Mouse (Mus musculus) embryonic facial prominence, embryonic 10.5 days (tissue): ENCODE measurements around the gene Abca13. TPM values are rescaled to one million over a fixed set of nuclear protein-coding genes. Genes with fewer than 3 reads are reported as not detected.
"Not testable (repeated sequence)": the region's sequence is repeated elsewhere in the genome, so short reads cannot be mapped to it uniquely, and the experiment has no call there.

Source experiments
- DNase-seq: peaks from one replicate; pipeline ENCODE4 v3.0.0-alpha.2; 2017; ENCODE audit warnings: low spot score
- H3K27ac ChIP-seq: fragments of 300-500 bp; sonication (generic); replicated peaks from 2 replicates; pipeline ENCODE4 v1.5.1; 2016; ENCODE audit warnings: mild to moderate bottlenecking
- H3K27me3 ChIP-seq: fragments of 300-500 bp; sonication (generic); replicated peaks from 2 replicates; pipeline ENCODE4 v1.6.1; 2016; ENCODE audit warnings: low read depth, mild to moderate bottlenecking; ENCODE audit not compliant: poor library complexity, severe bottlenecking
- H3K36me3 ChIP-seq: fragments of 300-500 bp; sonication (generic); replicated peaks from 2 replicates; pipeline ENCODE4 v1.6.1; 2016; ENCODE audit warnings: mild to moderate bottlenecking, moderate library complexity
- H3K4me1 ChIP-seq: fragments of 300-500 bp; sonication (generic); 2 replicates; pipeline ENCODE4 v1.6.1; 2016
- H3K4me3 ChIP-seq: fragments of 300-500 bp; sonication (generic); 2 replicates; pipeline ENCODE4 v1.5.1; 2016; ENCODE audit warnings: mild to moderate bottlenecking, moderate library complexity
- H3K9me3 ChIP-seq: fragments of 300-500 bp; sonication (generic); 2 replicates; pipeline ENCODE4 v1.6.1; 2016; ENCODE audit warnings: mild to moderate bottlenecking
- WGBS: fragments of 180-500 bp; shearing (Covaris S2); methylation state at CpG from one replicate; pipeline ENCODE4 v1.1.7; 2016; 5-methylcytosine and 5-hydroxymethylcytosine counted together
- polyA plus RNA-seq: library from polyadenylated mRNA; unstranded; fragments of >200 nt; fragmentation: Nextera tagmentation; extraction: Ambion mirVana; gene quantifications from 2 replicates; pipeline ENCODE4 v1.2.1, GENCODE M21; 2016

Abca13 gene
- polyA plus RNA-seq, 1 experiment from 2014 or later, result 0.04 TPM

DNA sequence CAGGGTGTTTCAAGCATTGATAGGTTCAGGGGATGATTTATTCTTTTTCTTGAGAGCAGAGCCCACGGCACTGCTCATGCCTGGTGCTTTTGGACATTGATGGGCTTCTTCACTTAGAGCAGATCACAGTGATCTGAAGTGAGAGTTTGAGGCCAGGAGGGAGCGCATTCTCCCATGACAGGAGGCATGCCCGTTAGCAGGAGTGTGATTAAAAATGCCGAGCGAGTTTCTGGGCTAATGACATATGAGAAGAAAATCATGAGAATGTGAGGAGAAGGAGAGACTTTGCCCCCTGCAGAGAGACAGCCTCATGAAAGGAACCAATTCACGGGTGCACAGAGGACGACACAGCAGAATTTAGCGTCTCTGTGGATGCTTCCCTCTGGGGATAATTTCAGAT, 19.0 kb downstream of the Abca13 start:
- Histone ChIP-seq H3K27ac (no peak overlapping the region), H3K4me1 (no peaks in the 10 kb centered on the region), H3K36me3 (no peaks in the 10 kb centered on the region), H3K9me3 (no peaks in the 10 kb centered on the region), H3K4me3 (no peak overlapping the region), H3K27me3 (no peaks in the 10 kb centered on the region)
- no peak for DNase-seq
- WGBS, result 49% methylated on average over 8 of the region's 8 CpGs

DNA sequence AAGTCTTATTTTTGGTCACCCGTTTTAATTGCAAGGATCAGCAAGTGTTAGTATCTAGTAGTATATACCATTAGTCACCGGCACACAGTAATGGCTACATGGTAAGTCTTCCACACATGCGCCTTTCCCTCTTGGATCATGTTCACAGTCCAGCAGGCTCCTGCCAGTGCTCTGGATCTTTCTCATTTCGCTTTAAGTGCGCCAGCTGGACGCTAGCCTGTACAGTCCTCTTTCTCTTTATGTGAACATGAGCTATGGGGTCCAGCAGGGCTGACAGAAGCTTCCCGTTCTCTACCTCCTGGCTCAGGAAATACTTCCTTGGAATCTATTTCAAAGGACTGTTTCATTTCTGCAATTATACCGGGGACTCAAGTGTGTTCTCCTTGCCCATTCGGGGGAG, 21.8 kb downstream of the Abca13 start:
- no peak overlapping the region for H3K4me3 ChIP-seq
- no peak for DNase-seq

DNA sequence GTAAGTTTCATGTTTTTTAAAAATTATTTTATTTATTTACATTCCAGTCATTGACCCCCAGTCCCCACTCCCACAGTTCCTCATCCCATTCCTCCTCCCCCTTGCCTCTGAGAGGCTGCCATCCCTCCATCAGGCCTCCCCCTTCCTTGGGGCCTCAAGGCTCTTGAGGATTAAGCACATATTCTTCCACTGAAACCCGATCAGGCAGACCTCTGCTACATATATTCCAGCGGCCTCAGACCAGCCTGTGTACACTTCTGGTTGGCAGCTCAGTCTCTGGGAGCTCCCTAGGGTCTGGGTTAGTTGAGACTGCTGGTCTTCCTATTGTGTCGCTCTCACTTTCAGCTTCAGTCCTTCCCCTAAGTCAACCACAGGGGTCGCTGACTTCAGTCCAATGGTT, 24.5 kb downstream of the Abca13 start:
- Histone ChIP-seq H3K9me3 (no peaks in the 10 kb centered on the region), H3K27me3 (no peaks in the 10 kb centered on the region), H3K27ac (no peak overlapping the region), H3K4me1 (peaks cover 7% of the 10 kb centered on the region), H3K36me3 (no peaks in the 10 kb centered on the region), H3K4me3 (no peak overlapping the region)
- WGBS, result 26% methylated on average over 4 of the region's 4 CpGs
- peak; percentile 38 for DNase-seq

More for the DNA sequence above, 21.8 kb downstream of the Abca13 start:
- peaks cover 7% of the 10 kb centered on the region for H3K4me1 ChIP-seq
- H3K36me3 ChIP-seq, result no peaks in the 10 kb centered on the region
- H3K27ac ChIP-seq, result no peak overlapping the region
- no peaks in the 10 kb centered on the region for H3K9me3 ChIP-seq
- WGBS, result 90% methylated on average over 9 of the region's 9 CpGs
- no peaks in the 10 kb centered on the region for H3K27me3 ChIP-seq

DNA sequence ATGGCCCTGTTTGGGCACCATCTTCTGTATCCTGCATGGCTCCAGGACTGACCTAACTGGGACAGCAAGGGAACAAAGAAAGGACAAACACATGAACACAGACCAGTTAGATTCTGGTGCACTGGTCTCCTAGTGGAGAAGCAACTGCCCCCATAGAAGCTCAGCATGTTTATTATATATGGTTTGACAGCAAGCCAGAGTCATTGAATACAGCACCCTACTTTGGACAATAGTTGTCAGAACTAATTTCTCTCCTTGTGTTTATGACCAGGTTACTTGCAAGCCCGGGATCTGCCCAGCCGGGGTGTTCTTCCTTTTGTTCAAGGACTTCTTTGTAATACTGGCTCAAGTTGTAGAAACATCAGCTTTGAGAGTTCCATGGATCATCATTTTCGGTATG, 28.8 kb downstream of the Abca13 start:
- no peak overlapping the region for H3K27ac ChIP-seq
- WGBS, result 83% methylated on average over 3 of the region's 3 CpGs
- H3K4me3 ChIP-seq, result no peak overlapping the region
- no peaks in the 10 kb centered on the region for H3K36me3 ChIP-seq
- no peaks in the 10 kb centered on the region for H3K27me3 ChIP-seq
- H3K4me1 ChIP-seq, result peaks cover 7% of the 10 kb centered on the region
- no peaks in the 10 kb centered on the region for H3K9me3 ChIP-seq
- no peak for DNase-seq

DNA sequence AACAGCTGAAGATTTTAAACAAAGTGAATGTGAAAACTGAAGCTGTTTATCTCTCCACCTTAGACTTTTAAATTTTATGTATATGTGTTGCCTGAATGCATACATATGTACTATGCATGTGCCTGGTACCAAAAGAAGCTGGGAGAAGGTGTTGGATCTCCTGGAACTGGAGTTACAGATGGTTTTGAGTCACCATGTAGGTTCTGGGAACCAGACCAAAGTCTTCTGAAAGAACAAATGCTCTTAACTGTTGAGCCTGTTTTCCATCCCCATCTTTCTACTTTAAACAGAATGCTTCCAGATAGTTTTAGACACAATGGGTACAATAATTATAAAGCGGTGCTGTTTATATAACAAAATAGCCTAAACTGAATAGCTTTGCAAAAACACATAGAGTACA, 29.9 kb downstream of the Abca13 start:
- Histone ChIP-seq H3K4me1 (peaks cover under 1% of the 10 kb centered on the region; the same call in 1 of the 2 replicates), H3K27ac (no peak overlapping the region), H3K4me3 (no peak overlapping the region), H3K27me3 (no peaks in the 10 kb centered on the region), H3K36me3 (no peaks in the 10 kb centered on the region), H3K9me3 (no peaks in the 10 kb centered on the region)
- no peak for DNase-seq
- 96% methylated on average over 1 of the region's 1 CpGs for whole genome bisulfite sequencing

DNA sequence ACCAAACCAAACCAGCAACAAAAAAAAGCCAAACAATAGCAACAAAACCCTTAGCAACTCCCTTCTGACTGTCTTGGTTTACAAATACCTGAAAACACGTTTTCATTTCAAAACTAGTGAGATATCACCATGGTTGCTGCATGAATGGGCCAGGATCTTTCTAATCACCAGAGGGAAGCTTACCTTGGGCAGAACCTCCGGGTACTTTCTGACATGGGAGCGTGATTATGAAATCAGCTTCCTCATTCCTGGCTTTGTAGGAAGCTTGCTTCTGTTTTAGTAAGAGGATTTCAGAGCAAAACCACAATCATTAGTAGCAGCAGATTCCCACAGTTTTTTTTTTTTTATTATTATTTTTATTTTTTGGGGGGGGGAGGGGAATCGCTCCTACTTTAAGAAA, 34.7 kb downstream of the Abca13 start:
- H3K4me1 ChIP-seq, result no peaks in the 10 kb centered on the region
- 84% methylated on average over 4 of the region's 4 CpGs for WGBS
- no peak overlapping the region for H3K27ac ChIP-seq
- H3K9me3 ChIP-seq, result no peaks in the 10 kb centered on the region
- no peaks in the 10 kb centered on the region for H3K27me3 ChIP-seq
- H3K36me3 ChIP-seq, result no peaks in the 10 kb centered on the region
- no peak overlapping the region for H3K4me3 ChIP-seq
- DNase-seq, result no peak

DNA sequence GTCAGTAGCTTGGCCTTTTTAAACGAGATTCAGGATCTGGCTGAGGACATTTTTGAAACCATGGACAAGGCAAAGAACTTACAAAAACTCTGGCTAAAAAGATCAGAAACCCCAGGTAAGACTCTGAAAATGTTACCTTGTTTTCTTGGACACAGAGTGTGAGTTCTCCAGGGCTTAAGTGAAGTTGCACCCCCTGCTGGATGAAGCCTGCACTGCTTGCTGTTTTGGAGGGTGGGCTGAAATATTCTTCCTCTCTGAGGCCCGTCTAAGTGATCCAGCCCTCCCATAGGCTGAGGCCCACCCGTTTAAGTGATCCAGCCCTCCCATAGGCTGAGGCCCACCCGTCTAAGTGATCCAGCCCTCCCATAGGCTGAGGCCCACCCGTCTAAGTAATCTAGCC, 57.9 kb downstream of the Abca13 start:
- not testable (repeated sequence) for H3K36me3 ChIP-seq, DNase-seq, H3K27ac ChIP-seq, H3K4me1 ChIP-seq, H3K4me3 ChIP-seq, H3K9me3 ChIP-seq, H3K27me3 ChIP-seq
- WGBS, result 82% methylated on average over 5 of the region's 5 CpGs

DNA sequence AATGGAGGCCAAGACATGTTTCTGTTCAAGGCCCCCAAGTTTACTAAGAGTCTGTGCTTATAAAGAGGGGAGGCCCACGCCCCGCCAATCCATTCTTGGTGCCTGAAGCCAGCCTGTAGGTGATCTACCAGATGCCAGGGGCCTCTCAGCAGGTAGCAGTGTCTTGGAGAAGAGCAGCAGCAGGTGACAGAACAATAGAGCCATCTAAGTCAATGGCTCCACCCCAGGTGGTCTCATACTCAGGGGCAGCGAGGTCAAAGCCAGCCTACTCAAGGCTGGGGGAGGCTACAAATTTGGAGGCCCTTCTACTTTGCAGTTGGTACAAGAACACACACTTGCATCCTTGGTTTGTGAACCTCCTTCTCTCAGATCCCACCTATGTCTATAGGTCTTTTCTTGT, 71.3 kb downstream of the Abca13 start:
- H3K36me3 ChIP-seq, H3K9me3 ChIP-seq, H3K4me3 ChIP-seq, H3K4me1 ChIP-seq, H3K27me3 ChIP-seq, DNase-seq, H3K27ac ChIP-seq: not testable (repeated sequence)
- WGBS, result 61% methylated on average over 3 of the region's 3 CpGs

DNA sequence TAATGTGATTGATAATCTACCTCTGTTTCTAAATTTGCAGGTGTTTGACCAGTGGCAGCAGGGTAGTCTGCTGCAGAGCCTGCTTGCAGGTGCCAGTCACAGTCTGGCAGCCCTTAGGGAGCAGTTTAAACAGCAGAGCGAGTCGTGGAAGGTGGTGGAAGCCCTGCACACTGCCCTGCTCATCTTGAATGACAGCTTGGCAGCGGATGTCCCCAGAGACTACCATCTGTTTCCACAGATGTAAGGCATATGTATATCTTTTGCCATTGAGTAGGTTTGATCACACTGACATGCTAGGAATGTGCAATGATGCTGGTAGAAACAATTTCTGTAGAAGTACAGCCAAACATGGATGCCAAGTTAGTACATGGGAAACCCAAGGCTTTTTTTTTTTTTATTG, 77.3 kb downstream of the Abca13 start:
- no peak for DNase-seq
- 79% methylated on average over 3 of the region's 3 CpGs for WGBS

DNA sequence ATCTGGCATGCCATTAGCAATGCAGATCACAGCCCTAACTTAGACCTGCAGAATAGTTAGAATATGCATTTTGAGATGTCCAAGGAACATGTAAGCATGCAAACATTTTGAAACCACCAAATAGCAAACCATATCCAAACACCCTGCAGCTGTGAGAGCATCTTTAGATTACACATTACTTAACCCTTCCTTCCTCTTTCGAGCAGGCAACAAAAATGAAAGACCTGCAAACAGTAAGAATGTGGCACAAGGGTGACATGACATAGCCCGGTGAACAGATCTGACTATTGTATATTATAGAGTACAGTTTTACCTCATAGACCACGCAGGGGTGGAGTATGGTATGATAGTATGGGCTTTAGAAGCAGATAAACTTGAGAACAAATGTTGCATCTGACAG, 93.5 kb downstream of the Abca13 start:
- H3K36me3 ChIP-seq, result no peaks in the 10 kb centered on the region
- H3K27ac ChIP-seq, result no peak overlapping the region
- H3K27me3 ChIP-seq, result no peaks in the 10 kb centered on the region
- WGBS, result 85% methylated on average over 3 of the region's 3 CpGs
- DNase-seq, result no peak
- H3K9me3 ChIP-seq, result no peaks in the 10 kb centered on the region
- H3K4me1 ChIP-seq, result no peaks in the 10 kb centered on the region
- H3K4me3 ChIP-seq, result no peak overlapping the region

More for the DNA sequence above, 77.3 kb downstream of the Abca13 start:
- Histone ChIP-seq H3K4me1 (no peaks in the 10 kb centered on the region), H3K4me3 (no peak overlapping the region), H3K9me3 (no peaks in the 10 kb centered on the region), H3K27me3 (no peaks in the 10 kb centered on the region), H3K27ac (no peak overlapping the region), H3K36me3 (no peaks in the 10 kb centered on the region)

DNA sequence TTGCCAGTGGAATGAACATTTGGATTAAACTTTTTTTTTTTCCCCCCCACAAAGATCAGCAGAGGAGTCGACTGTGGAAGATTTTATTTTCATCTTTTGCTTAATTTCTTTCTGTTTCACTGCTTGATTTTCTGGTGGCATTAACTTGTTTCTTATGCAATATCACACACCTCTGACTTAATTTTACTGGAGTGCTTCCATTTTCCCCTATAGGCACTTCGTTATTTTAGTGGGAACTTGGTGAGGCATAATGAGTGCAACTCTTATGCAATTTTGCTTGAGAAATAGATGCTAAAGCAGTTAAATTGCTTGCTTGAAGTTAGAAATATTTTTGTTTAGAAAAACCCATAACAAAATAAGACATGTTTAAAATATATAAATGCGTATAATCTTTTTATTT, 94.0 kb downstream of the Abca13 start:
- Histone ChIP-seq H3K9me3 (no peaks in the 10 kb centered on the region), H3K4me3 (no peak overlapping the region), H3K4me1 (no peaks in the 10 kb centered on the region), H3K27me3 (no peaks in the 10 kb centered on the region), H3K36me3 (no peaks in the 10 kb centered on the region), H3K27ac (no peak overlapping the region)
- 85% methylated on average over 3 of the region's 3 CpGs for WGBS
- no peak for DNase-seq

DNA sequence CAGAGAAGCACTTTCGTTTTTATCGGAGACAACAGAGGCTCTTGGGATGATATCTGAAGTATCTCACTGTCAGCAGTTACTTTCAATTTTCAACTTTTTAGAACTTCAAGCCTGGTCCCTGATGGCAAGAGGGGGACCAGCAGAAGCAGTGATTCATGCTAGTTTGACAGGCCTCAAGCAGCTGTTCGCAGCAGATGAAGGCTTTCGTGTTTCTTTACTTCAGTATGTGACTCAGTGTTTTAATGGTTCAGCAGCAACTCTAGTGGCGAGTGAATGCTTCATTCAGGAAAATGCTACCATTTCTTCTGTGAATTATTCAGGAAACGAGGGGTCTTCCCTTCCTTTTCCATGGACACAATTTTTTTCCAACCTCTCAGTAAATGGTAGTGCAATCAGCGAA, 99.4 kb downstream of the Abca13 start:
- Histone ChIP-seq H3K4me1 (no peaks in the 10 kb centered on the region), H3K36me3 (no peaks in the 10 kb centered on the region), H3K27me3 (no peaks in the 10 kb centered on the region), H3K27ac (no peak overlapping the region), H3K4me3 (no peak overlapping the region), H3K9me3 (no peaks in the 10 kb centered on the region)
- WGBS, result 86% methylated on average over 7 of the region's 7 CpGs
- no peak for DNase-seq

DNA sequence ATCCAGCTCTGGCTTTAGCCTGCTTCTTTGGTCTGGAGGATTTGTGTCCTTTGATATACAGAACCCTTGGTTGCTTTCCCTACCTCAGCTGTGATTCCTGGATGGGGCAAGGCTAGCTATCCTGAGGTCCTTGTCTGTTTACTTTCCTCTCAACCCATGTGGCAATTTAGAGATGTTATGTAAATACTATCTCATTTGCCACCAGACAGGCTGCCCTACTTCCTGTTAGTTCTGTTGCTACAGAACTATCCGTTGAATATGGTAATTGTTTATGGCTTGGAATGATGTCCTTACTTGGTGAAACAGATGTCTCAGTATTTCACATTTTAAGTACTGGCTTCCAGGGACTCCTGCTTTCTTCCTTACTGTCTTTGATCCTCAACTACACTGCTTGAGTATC, 107.9 kb downstream of the Abca13 start:
- H3K9me3 ChIP-seq, result no peaks in the 10 kb centered on the region
- H3K4me1 ChIP-seq, result no peaks in the 10 kb centered on the region
- no peaks in the 10 kb centered on the region for H3K36me3 ChIP-seq
- DNase-seq, result no peak
- H3K27me3 ChIP-seq, result no peaks in the 10 kb centered on the region
- H3K4me3 ChIP-seq, result no peak overlapping the region
- 67% methylated on average over 1 of the region's 1 CpGs for WGBS
- H3K27ac ChIP-seq, result no peak overlapping the region

DNA sequence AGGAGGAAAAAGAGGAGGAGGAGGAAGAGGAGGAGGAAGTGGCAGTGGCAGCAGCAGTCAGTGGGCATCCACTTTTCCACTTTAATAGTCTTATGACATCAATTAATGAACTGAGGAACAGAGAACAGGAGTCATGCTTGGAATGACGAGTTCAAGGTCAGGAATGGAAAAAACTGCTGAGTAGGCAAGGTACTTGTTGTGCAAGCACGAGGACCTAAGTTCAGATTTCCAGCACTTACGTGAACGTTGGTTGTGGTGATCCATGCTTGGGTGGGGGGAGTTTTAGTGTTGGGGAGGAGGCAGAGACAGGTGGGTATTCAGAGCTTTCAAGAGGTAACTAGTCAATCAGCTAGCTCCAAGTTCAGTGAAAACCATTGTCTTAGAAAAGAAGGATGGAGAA, 113.7 kb downstream of the Abca13 start:
- Histone ChIP-seq H3K27me3 (no peaks in the 10 kb centered on the region), H3K36me3 (no peaks in the 10 kb centered on the region), H3K9me3 (no peaks in the 10 kb centered on the region), H3K4me1 (no peaks in the 10 kb centered on the region), H3K4me3 (no peak overlapping the region), H3K27ac (no peak overlapping the region)
- no peak for DNase-seq
- 85% methylated on average over 4 of the region's 4 CpGs for WGBS
